Mouse (Mus musculus) CH12.LX (cell line): Measurements from ENCODE around the gene Tfr2. TPM values are rescaled to one million over a fixed set of nuclear protein-coding genes. Genes with fewer than 3 reads are reported as not detected.

Experiments used
- DNase-seq: peaks from one replicate; pipeline ENCODE4 v3.0.0-alpha.2; 2013; ENCODE audit errors: extremely low read depth
- H3K27ac ChIP-seq: 2 replicates; pipeline ENCODE4 v1.5.1; 2012; ENCODE audit warnings: low read depth, mild to moderate bottlenecking, control low read depth, moderate library complexity; ENCODE audit not compliant: insufficient read depth
- H3K27me3 ChIP-seq: replicated peaks from 2 replicates; pipeline ENCODE3; 2012; ENCODE audit warnings: inconsistent platforms
- H3K36me3 ChIP-seq, 2 experiments: replicated peaks in 1 of 2; 2 replicates each; pipeline versions ENCODE3 to v1.6.1; 2012; ENCODE audit warnings: inconsistent platforms in 1 of 2, low read length in 1 of 2, mild to moderate bottlenecking in 1 of 2, mixed read lengths in 1 of 2, moderate library complexity in 1 of 2; ENCODE audit not compliant: control insufficient read depth in 1 of 2, insufficient read depth in 1 of 2
- H3K4me1 ChIP-seq, 2 experiments: 2 replicates each; pipeline ENCODE4 v1.6.1; 2012; ENCODE audit warnings: inconsistent platforms in 1 of 2, moderate library complexity in 1 of 2; ENCODE audit not compliant: insufficient read depth in 2 of 2, control insufficient read depth in 1 of 2
- H3K4me2 ChIP-seq: 2 replicates; pipeline ENCODE4 v1.6.1; 2012; ENCODE audit warnings: low read depth, mild to moderate bottlenecking, control low read depth; ENCODE audit not compliant: poor library complexity, insufficient read depth, severe bottlenecking
- H3K4me3 ChIP-seq, 3 experiments: fragments of 150-350 bp in 1 of 3; sonication (generic) in 1 of 3; replicated peaks in 1 of 3; 2 replicates each; pipeline versions ENCODE3 to v1.5.1; 2011 to 2012; ENCODE audit warnings: low read depth in 2 of 3, low read length in 2 of 3, mild to moderate bottlenecking in 2 of 3, moderate library complexity in 2 of 3, control low read depth in 1 of 3, improper control_type of control experiment in 1 of 3, inconsistent platforms in 1 of 3, mixed read lengths in 1 of 3; ENCODE audit not compliant: poor library complexity in 1 of 3
- H3K79me2 ChIP-seq: replicated peaks from 2 replicates; pipeline ENCODE4 v1.6.1; 2012; ENCODE audit warnings: mild to moderate bottlenecking, moderate library complexity; ENCODE audit not compliant: control insufficient read depth, poor library complexity, insufficient read depth, severe bottlenecking; ENCODE audit errors: extremely low read depth
- H3K9ac ChIP-seq: 2 replicates; pipeline ENCODE4 v1.6.1; 2012; ENCODE audit warnings: low read depth, mild to moderate bottlenecking, control low read depth, moderate library complexity; ENCODE audit not compliant: insufficient read depth
- H3K9me3 ChIP-seq: replicated peaks from 2 replicates; pipeline ENCODE3; 2012; ENCODE audit warnings: low read length, inconsistent platforms, mixed read lengths
- BHLHE40 ChIP-seq: IDR thresholded peaks from 2 replicates; pipeline ENCODE4 v1.6.1; 2011; ENCODE audit warnings: mild to moderate bottlenecking, low read depth, low read length, improper control_type of control experiment
- CTCF ChIP-seq, 2 experiments: IDR thresholded peaks in 1 of 2; conservative IDR thresholded peaks in 1 of 2; 2 replicates each; pipeline ENCODE4 v1.5.1; 2011 to 2012; ENCODE audit warnings: low read depth in 2 of 2, low read length in 2 of 2, improper control_type of control experiment in 1 of 2, inconsistent platforms in 1 of 2, mild to moderate bottlenecking in 1 of 2, moderate library complexity in 1 of 2
- ELF1 ChIP-seq: IDR thresholded peaks from 2 replicates; pipeline ENCODE4 v1.6.1; 2014; ENCODE audit warnings: low read depth, mild to moderate bottlenecking, inconsistent platforms, low read length, improper control_type of control experiment
- EP300 ChIP-seq: IDR thresholded peaks from 2 replicates; pipeline ENCODE4 v1.6.1; 2011; ENCODE audit warnings: low read length, improper control_type of control experiment
- KAT2A ChIP-seq: IDR thresholded peaks from 2 replicates; pipeline ENCODE4 v1.6.1; 2012; ENCODE audit warnings: low read length, improper control_type of control experiment, inconsistent platforms; ENCODE audit not compliant: insufficient replicate concordance
- MAX ChIP-seq: IDR thresholded peaks from 2 replicates; pipeline ENCODE4 v1.6.1; 2011; ENCODE audit warnings: low read length, improper control_type of control experiment
- MEF2A ChIP-seq: IDR thresholded peaks from 2 replicates; pipeline ENCODE4 v1.6.1; 2014; ENCODE audit warnings: low read depth, mild to moderate bottlenecking, inconsistent platforms, low read length, improper control_type of control experiment, borderline replicate concordance
- MXI1 ChIP-seq: IDR thresholded peaks from 2 replicates; pipeline ENCODE4 v1.6.1; 2011; ENCODE audit warnings: mild to moderate bottlenecking, low read depth, low read length, improper control_type of control experiment
- NELFE ChIP-seq: IDR thresholded peaks from 2 replicates; pipeline ENCODE4 v1.6.1; 2011; ENCODE audit warnings: low read depth, low read length, improper control_type of control experiment
- POLR2AphosphoS2 ChIP-seq: IDR thresholded peaks from 2 replicates; pipeline ENCODE4 v1.6.1; 2011; ENCODE audit warnings: low read depth, low read length, improper control_type of control experiment
- SMC3 ChIP-seq: IDR thresholded peaks from 2 replicates; pipeline ENCODE4 v1.6.1; 2011; ENCODE audit warnings: low read depth, low read length, improper control_type of control experiment
- TBP ChIP-seq: conservative IDR thresholded peaks from 2 replicates; pipeline ENCODE4 v1.6.1; 2011; ENCODE audit warnings: low read depth, low read length, improper control_type of control experiment
- USF1 ChIP-seq: IDR thresholded peaks from 2 replicates; pipeline ENCODE4 v1.6.1; 2014; ENCODE audit warnings: low read depth, mild to moderate bottlenecking, inconsistent platforms, low read length, improper control_type of control experiment
- ZMIZ1 ChIP-seq: IDR thresholded peaks from 2 replicates; pipeline ENCODE4 v1.6.1; 2012; ENCODE audit warnings: low read depth, mild to moderate bottlenecking, inconsistent platforms, low read length, improper control_type of control experiment
- dilution Hi-C: fragments of 300-500 bp; cut with MboI; formaldehyde crosslinking; loops from 2 replicates; pipeline ENCODE4 v1.14.3; 2020; ENCODE audit warnings: low sequenced_read_pairs; ENCODE audit not compliant: extremely low pct_unique_long_range_greater_than_20kb, extremely low pct_ligation_motif_present
- in situ Hi-C: fragments of 300-500 bp; cut with MboI; formaldehyde crosslinking; loops from 3 replicates; pipeline ENCODE4 v1.14.3; 2019; ENCODE audit warnings: low sequenced_read_pairs, low pct_ligation_motif_present, low pct_unique_long_range_greater_than_20kb, mixed read lengths
- polyA plus RNA-seq: library from polyadenylated mRNA; unstranded; fragments of >175 nt; gene quantifications from 2 replicates; pipeline ENCODE4 v1.2.1, GENCODE M21; 2012; ENCODE audit warnings: low read depth; ENCODE audit not compliant: insufficient read length
- total RNA-seq, 2 experiments: library from RNA; depleted of rRNA; stranded (reverse); fragments of 300-350 nt in 1 of 2; fragments of >200 nt in 1 of 2; gene quantifications; 2 replicates each; pipeline ENCODE4 v1.2.3; 2012 to 2014

Tfr2 gene
- total and polyA plus RNA-seq, 3 experiments, result 0.67 to 2.2 (median 2.2) TPM

DNA sequence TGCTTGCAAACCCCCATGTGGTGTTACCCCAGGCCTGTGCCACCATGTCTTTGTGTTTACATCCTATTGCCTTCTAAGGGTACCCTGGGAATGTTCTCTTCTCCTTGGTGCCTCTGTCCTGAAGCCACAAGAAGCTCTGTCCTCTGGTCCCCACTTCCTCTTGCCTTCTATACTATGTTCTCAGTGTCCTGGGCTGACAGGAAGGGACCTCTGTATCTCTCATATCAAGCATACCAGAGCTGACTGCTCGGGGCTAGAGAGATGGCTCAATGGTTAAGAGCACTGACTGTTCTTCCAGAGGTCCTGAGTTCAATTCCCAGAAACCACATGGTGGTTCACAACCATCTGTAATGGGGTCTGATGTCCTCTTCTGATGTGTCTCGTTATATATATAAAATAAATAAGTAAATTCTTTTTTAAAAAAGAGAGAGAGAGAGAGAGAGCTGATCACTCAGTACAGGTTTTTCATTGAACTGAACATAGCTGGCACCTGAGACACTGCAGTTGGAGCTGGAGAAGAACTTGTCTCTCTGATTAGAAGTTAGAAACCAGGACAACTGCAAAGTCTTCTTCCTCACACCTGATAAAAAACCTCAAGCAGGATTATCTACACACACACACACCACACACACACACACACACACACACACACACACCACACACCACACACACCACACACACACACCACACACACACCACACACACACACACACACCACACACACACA, 28.6 kb downstream of the Tfr2 start:
- Histone ChIP-seq H3K36me3 (peaks cover 12 to 22% of the 10 kb centered on the region in 2 experiments), H3K4me2 (no peak overlapping the region), H3K9ac (no peak overlapping the region), H3K27me3 (no peaks in the 10 kb centered on the region), H3K4me1 (peaks cover 13 to 24% of the 10 kb centered on the region in 2 experiments), H3K4me3 (no peak overlapping the region), H3K9me3 (no peaks in the 10 kb centered on the region), H3K27ac (no peak overlapping the region), H3K79me2 (peaks cover 3% of the 10 kb centered on the region; the same call in 1 of the 2 replicates)
- dilution Hi-C loops, result no loop called here
- in situ Hi-C loops, result no loop called here
- TF ChIP-seq NELFE, result no peak
- DNase-seq, result no peak

DNA sequence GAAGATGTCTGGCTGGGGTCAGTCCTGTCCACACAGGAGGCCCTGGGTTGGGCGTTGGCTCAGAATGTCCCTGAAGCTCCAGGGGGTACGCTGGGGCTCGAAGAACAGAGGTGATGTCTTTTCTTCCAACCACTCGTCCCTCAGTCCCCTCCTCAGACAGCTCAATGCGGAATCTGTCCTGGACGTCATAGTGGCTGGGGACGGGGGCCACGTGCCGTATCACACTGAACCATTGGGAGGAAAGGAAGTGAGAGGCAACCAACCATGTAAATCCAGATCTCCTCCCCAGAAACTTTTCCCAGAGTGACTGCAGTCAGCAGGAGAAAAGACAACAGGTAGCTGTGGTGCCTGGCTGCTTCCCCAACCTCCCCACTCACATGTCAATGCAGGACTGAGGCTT, 30.0 kb downstream of the Tfr2 start:
- peaks cover 12 to 24% of the 10 kb centered on the region in 2 experiments for H3K36me3 ChIP-seq
- in situ Hi-C loops (no loop called here), dilution Hi-C loops (no loop called here)
- DNase-seq, result no peak
- H3K27ac ChIP-seq, result no peak overlapping the region
- peaks cover 13 to 35% of the 10 kb centered on the region in 2 experiments for H3K4me1 ChIP-seq
- no peaks in the 10 kb centered on the region for H3K9me3 ChIP-seq
- H3K4me2 ChIP-seq, result peak overlapping the region; percentile 86; the same call in 1 of the 2 replicates
- H3K9ac ChIP-seq, result no peak overlapping the region; the same call in 1 of the 2 replicates
- no peak for TF ChIP-seq USF1
- no peak for TF ChIP-seq BHLHE40
- no peak for TF ChIP-seq EP300
- no peak for TF ChIP-seq ZMIZ1
- no peak for TF ChIP-seq ELF1
- TF ChIP-seq KAT2A, result no peak
- no peak for TF ChIP-seq MEF2A
- TF ChIP-seq MAX, result no peak
- no peak for TF ChIP-seq SMC3
- no peak for TF ChIP-seq POLR2AphosphoS2
- no peak for TF ChIP-seq TBP
- TF ChIP-seq CTCF (conservative IDR thresholded peaks at IDR 0.05 in 1 of 2, IDR thresholded peaks at IDR 0.05 in 1 of 2; ENCODE audit: low read depth in 2 of 2, low read length in 2 of 2), result no peak
- TF ChIP-seq MXI1, result no peak
- TF ChIP-seq, all 38 proteins: peak for 0
- no peaks in the 10 kb centered on the region for H3K27me3 ChIP-seq
- peak overlapping the region; percentile 60 to 92 (median 74) for H3K4me3 ChIP-seq
- peaks cover 6% of the 10 kb centered on the region; the same call in 1 of the 2 replicates for H3K79me2 ChIP-seq
